Mouse (Mus musculus) cortical plate, adult 2 months (tissue): ENCODE results near the gene Phactr3.

ENCODE experiments used
- CTCF ChIP-seq: fragments of 200-500 bp; IDR thresholded peaks from 2 replicates; pipeline ENCODE4 v1.5.1; 2011; ENCODE audit warnings: mild to moderate bottlenecking, control low read depth, low read length; ENCODE audit not compliant: insufficient read depth; ENCODE audit errors: extremely low read depth
- POLR2A ChIP-seq: fragments of 200-500 bp; IDR thresholded peaks from 2 replicates; pipeline ENCODE4 v1.6.1; 2011; ENCODE audit warnings: mild to moderate bottlenecking, low read length, control low read depth; ENCODE audit not compliant: insufficient read depth; ENCODE audit errors: extremely low read depth

DNA sequence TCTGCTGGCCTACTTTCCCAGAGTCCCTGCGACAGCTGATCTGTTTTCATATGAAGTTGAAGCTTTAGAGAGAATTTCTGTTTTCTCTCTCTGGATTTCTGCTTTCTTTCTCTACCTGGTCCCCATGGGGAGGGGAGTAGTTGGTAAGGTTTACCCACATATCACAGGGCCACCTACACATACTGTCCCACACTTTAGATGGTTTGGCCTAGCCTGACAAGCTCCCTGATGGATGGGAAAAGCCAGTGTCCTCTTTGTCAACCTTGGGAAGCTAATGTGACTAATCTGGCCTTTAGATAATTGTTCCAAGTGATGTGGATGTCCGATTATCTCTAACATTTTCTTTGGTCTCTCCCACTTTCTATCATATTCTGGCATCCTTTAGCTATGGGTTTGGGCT, 34.8 kb downstream of the Phactr3 start:
- TF ChIP-seq POLR2A (no peak), CTCF (no peak)
